Mouse (Mus musculus) heart, postnatal 0 days (tissue): ENCODE data around the gene Sumo2. TPM values are rescaled to one million over a fixed set of nuclear protein-coding genes. Genes with fewer than 3 reads are reported as not detected.

Source experiments
- ATAC-seq: fragments of 200-750 bp; cut with Nextera tagmentation; 2 replicates; pipeline ENCODE4 v1.8.0; 2017; ENCODE audit warnings: low read depth, moderate number of reproducible peaks, moderate library complexity; ENCODE audit not compliant: insufficient read depth
- DNase-seq: peaks from one replicate; pipeline ENCODE4 v3.0.0-alpha.2; 2016; ENCODE audit warnings: low spot score
- H3K27ac ChIP-seq: fragments of 300-500 bp; sonication (generic); 2 replicates; pipeline ENCODE4 v1.5.1; 2014; ENCODE audit warnings: low read depth, mild to moderate bottlenecking
- H3K27me3 ChIP-seq: fragments of 300-500 bp; sonication (generic); 2 replicates; pipeline ENCODE4 v1.6.1; 2014; ENCODE audit warnings: low read length, mixed read lengths; ENCODE audit not compliant: control insufficient read depth, insufficient read depth
- H3K36me3 ChIP-seq: fragments of 300-500 bp; sonication (generic); replicated peaks from 2 replicates; pipeline ENCODE4 v1.6.1; 2014; ENCODE audit warnings: low read length, mixed read lengths; ENCODE audit not compliant: control insufficient read depth, insufficient read depth
- H3K4me1 ChIP-seq: fragments of 300-500 bp; sonication (generic); 2 replicates; pipeline ENCODE4 v1.6.1; 2014; ENCODE audit warnings: antibody characterized with exemption; ENCODE audit not compliant: control insufficient read depth, insufficient read depth
- H3K4me2 ChIP-seq: fragments of 300-500 bp; sonication (generic); 2 replicates; pipeline ENCODE4 v1.6.1; 2014; ENCODE audit warnings: low read depth, mild to moderate bottlenecking, low read length, moderate library complexity
- H3K4me3 ChIP-seq: fragments of 300-500 bp; sonication (generic); 2 replicates; pipeline ENCODE4 v1.5.1; 2014; ENCODE audit warnings: low read depth, low read length
- H3K9ac ChIP-seq: fragments of 300-500 bp; sonication (generic); replicated peaks from 2 replicates; pipeline ENCODE4 v1.6.1; 2014; ENCODE audit warnings: low read depth, low read length, mixed read lengths
- H3K9me3 ChIP-seq: fragments of 300-500 bp; sonication (generic); replicated peaks from 2 replicates; pipeline ENCODE4 v1.6.1; 2016; ENCODE audit warnings: low read length; ENCODE audit not compliant: control insufficient read depth
- CTCF ChIP-seq: IDR thresholded peaks from 2 replicates; pipeline ENCODE4 v1.5.1; 2016; ENCODE audit warnings: antibody characterized with exemption, control low read depth, low read depth
- EP300 ChIP-seq: IDR thresholded peaks from 2 replicates; pipeline ENCODE4 v1.6.1; 2016; ENCODE audit warnings: antibody characterized with exemption, low read depth
- WGBS: fragments of 180-500 bp; shearing (Covaris S2); extraction: QIAGEN DNeasy Blood & Tissue Kit; methylation state at CpG from one replicate; pipeline ENCODE4 v1.1.7; 2014; 5-methylcytosine and 5-hydroxymethylcytosine counted together
- polyA plus RNA-seq: library from polyadenylated mRNA; unstranded; fragments of >200 nt; fragmentation: Nextera tagmentation; extraction: Ambion mirVana; gene quantifications from 2 replicates; pipeline ENCODE4 v1.2.1, GENCODE M21; 2015
- total RNA-seq: library from RNA; depleted of rRNA; stranded (reverse); fragments of >200 nt; gene quantifications from 2 replicates; pipeline ENCODE4 v1.2.3, GENCODE M21; 2014; ENCODE audit warnings: low replicate concordance

The Sumo2 gene
- total and polyA plus RNA-seq, 2 experiments from 2014 or later, result 320 to 549 TPM

GRCm38 (mm10) chr11:115516942-115517341 lies 19.1 kb downstream of the Sumo2 start:
- 0 out of 2 replicates have a peak, but pooled peaks cover under 1% of the 10 kb centered on the region for H3K36me3 ChIP-seq
- no peak overlapping the region for H3K9ac ChIP-seq
- H3K4me2 ChIP-seq, result no peak overlapping the region
- ATAC-seq (no peak), DNase-seq (no peak)
- TF ChIP-seq CTCF (no peak), EP300 (no peak)
- 64% methylated on average over 5 of the region's 5 CpGs for WGBS
- H3K4me3 ChIP-seq, result no peak overlapping the region
- no peaks in the 10 kb centered on the region for H3K27me3 ChIP-seq
- no peaks in the 10 kb centered on the region for H3K9me3 ChIP-seq
- H3K27ac ChIP-seq, result no peak overlapping the region
- peaks cover 24% of the 10 kb centered on the region for H3K4me1 ChIP-seq

- no peaks in the 10 kb centered on the region for H3K9me3 ChIP-seq
- no peak overlapping the region for H3K27ac ChIP-seq
- WGBS, result 67% methylated on average over 6 of the region's 6 CpGs
- no peak for TF ChIP-seq EP300
- no peak for TF ChIP-seq CTCF
- no peak for DNase-seq
- no peaks in the 10 kb centered on the region for H3K36me3 ChIP-seq
- H3K4me3 ChIP-seq, result no peak overlapping the region
- peaks cover 28% of the 10 kb centered on the region for H3K4me1 ChIP-seq
- ATAC-seq, result no peak
- no peaks in the 10 kb centered on the region for H3K27me3 ChIP-seq
- no peak overlapping the region for H3K4me2 ChIP-seq
- no peak overlapping the region for H3K9ac ChIP-seq
Measured at GRCm38 (mm10) chr11:115515021-115515420, 21.1 kb downstream of the Sumo2 start.

GRCm38 (mm10) chr11:115514238-115514663 lies 21.8 kb downstream of the Sumo2 start, which contains the start of gene Jpt1:
Jpt1 (minus strand) TSS chr11:115514387.
- 0% methylated on average over 24 of the region's 24 CpGs for WGBS
- peaks cover 28% of the 10 kb centered on the region for H3K4me1 ChIP-seq
- DNase-seq, result peak; percentile 99

GRCm38 (mm10) chr11:115513271-115514237 lies 22.5 kb downstream of the Sumo2 start:
- under 1% methylated on average over 56 of the region's 57 CpGs for WGBS
- Histone ChIP-seq H3K9me3 (no peaks in the 10 kb centered on the region), H3K4me3 (peak overlapping the region; percentile 90), H3K27ac (peak overlapping the region; percentile 88), H3K9ac (peak overlapping the region; percentile 93), H3K4me1 (peaks cover 24% of the 10 kb centered on the region), H3K4me2 (peak overlapping the region; percentile 86), H3K36me3 (no peaks in the 10 kb centered on the region), H3K27me3 (no peaks in the 10 kb centered on the region)
- peak; percentile 36 for DNase-seq
- no peak for TF ChIP-seq CTCF
- peak; percentile 6; the same call in 1 of the 2 replicates for TF ChIP-seq EP300
- peak; percentile 44 for ATAC-seq

More at GRCm38 (mm10) chr11:115514238-115514663, 21.8 kb downstream of the Sumo2 start, which contains the start of gene Jpt1:
- H3K27ac ChIP-seq, result peak within 1 kb of the TSS; percentile 88
- peak within 1 kb of the TSS; percentile 86 for H3K4me2 ChIP-seq
- H3K9ac ChIP-seq, result peak within 1 kb of the TSS; percentile 93
- H3K27me3 ChIP-seq, result no peaks in the 10 kb centered on the region
- H3K4me3 ChIP-seq, result peak within 1 kb of the TSS; percentile 90
- peak; percentile 96 for ATAC-seq
- no peak for TF ChIP-seq CTCF
- TF ChIP-seq EP300, result peak; percentile 87; the same call in 1 of the 2 replicates
- H3K36me3 ChIP-seq, result no peaks in the 10 kb centered on the region
- H3K9me3 ChIP-seq, result no peaks in the 10 kb centered on the region

GRCm38 (mm10) chr11:115512407-115513183 lies 23.5 kb downstream of the Sumo2 start:
- TF ChIP-seq EP300 (no peak), CTCF (no peak)
- Histone ChIP-seq H3K4me2 (peak overlapping the region; percentile 86), H3K4me3 (peak overlapping the region; percentile 90), H3K9ac (peak overlapping the region; percentile 93), H3K27me3 (no peaks in the 10 kb centered on the region), H3K4me1 (peaks cover 27% of the 10 kb centered on the region), H3K27ac (peak overlapping the region; percentile 88), H3K9me3 (no peaks in the 10 kb centered on the region), H3K36me3 (no peaks in the 10 kb centered on the region)
- no peak; the same call in 1 of the 2 replicates for ATAC-seq
- peak; percentile 67 for DNase-seq
- 27% methylated on average over 8 of the region's 8 CpGs for WGBS
